Mouse (Mus musculus) spleen, adult 2 months (tissue): Measurements from ENCODE around the gene Slc38a9. TPM values are rescaled to one million over a fixed set of nuclear protein-coding genes. Genes with fewer than 3 reads are reported as not detected.
A peak's percentile ranks its signal among the peaks of the same experiment; 100 is the strongest.

Source experiments
- DNase-seq, 2 experiments: peaks; one replicate each; pipeline versions ENCODE4 v3.0.0 to v3.0.0-alpha.2; 2012 to 2021; ENCODE audit warnings: low spot score in 2 of 2, low read depth in 1 of 2
- H3K27ac ChIP-seq: fragments of 200-500 bp; 2 replicates; pipeline ENCODE4 v1.5.1; 2012; ENCODE audit warnings: low read length, inconsistent platforms; ENCODE audit not compliant: insufficient read depth
- H3K27me3 ChIP-seq: fragments of 200-500 bp; 2 replicates; pipeline ENCODE4 v1.6.1; 2012; ENCODE audit warnings: mild to moderate bottlenecking, moderate library complexity, low read length, inconsistent platforms; ENCODE audit not compliant: control insufficient read depth, insufficient read depth
- H3K36me3 ChIP-seq: fragments of 200-500 bp; 2 replicates; pipeline ENCODE4 v1.6.1; 2012; ENCODE audit warnings: mild to moderate bottlenecking, low read length, inconsistent platforms; ENCODE audit not compliant: control insufficient read depth, insufficient read depth
- H3K4me1 ChIP-seq: fragments of 200-500 bp; 2 replicates; pipeline ENCODE4 v1.6.1; 2011; ENCODE audit warnings: inconsistent platforms; ENCODE audit not compliant: control insufficient read depth, insufficient read depth, insufficient read length
- H3K4me3 ChIP-seq: fragments of 200-500 bp; 2 replicates; pipeline ENCODE4 v1.5.1; 2011; ENCODE audit warnings: mild to moderate bottlenecking, inconsistent platforms; ENCODE audit not compliant: insufficient read depth, insufficient read length; ENCODE audit errors: extremely low read depth
- CTCF ChIP-seq: fragments of 200-500 bp; IDR thresholded peaks from 2 replicates; pipeline ENCODE4 v1.5.1; 2011; ENCODE audit warnings: mild to moderate bottlenecking, inconsistent platforms; ENCODE audit not compliant: insufficient read depth, insufficient read length, insufficient replicate concordance; ENCODE audit errors: extremely low read depth
- POLR2A ChIP-seq: fragments of 200-500 bp; IDR thresholded peaks from 2 replicates; pipeline ENCODE4 v1.6.1; 2011; ENCODE audit warnings: low read depth, low read length, inconsistent platforms
- WGBS: fragments of 180-500 bp; shearing (Covaris S2); methylation state at CpG from one replicate; pipeline ENCODE4 v1.1.7; 2018; 5-methylcytosine and 5-hydroxymethylcytosine counted together
- polyA plus RNA-seq: library from polyadenylated mRNA; depleted of rRNA; stranded (reverse); fragments of >200 nt; gene quantifications from 2 replicates; pipeline ENCODE4 v1.2.3, GENCODE M21; 2012

Slc38a9 gene
- polyA plus RNA-seq, 1 experiment = 22.0 TPM

- no peaks in the 10 kb centered on the region for H3K27me3 ChIP-seq
- H3K4me1 ChIP-seq = no peaks in the 10 kb centered on the region; the same call in 1 of the 2 replicates
- no peak for DNase-seq
- H3K27ac ChIP-seq = no peak overlapping the region
- 84% methylated on average over 4 of the region's 4 CpGs for WGBS
- no peaks in the 10 kb centered on the region for H3K36me3 ChIP-seq
- H3K4me3 ChIP-seq = no peak overlapping the region
- TF ChIP-seq CTCF (no peak), POLR2A (no peak)
Measured at GRCm38 (mm10) chr13:112639111-112639510, 21.4 kb upstream of the Slc38a9 start.

- no peak for DNase-seq
- Histone ChIP-seq H3K27ac (no peak overlapping the region), H3K4me1 (no peaks in the 10 kb centered on the region), H3K27me3 (no peaks in the 10 kb centered on the region), H3K4me3 (no peak overlapping the region), H3K36me3 (no peaks in the 10 kb centered on the region)
- TF ChIP-seq CTCF = no peak
- TF ChIP-seq POLR2A = no peak
- WGBS = 80% methylated on average over 3 of the region's 3 CpGs
Measured at GRCm38 (mm10) chr13:112642897-112643296, 17.7 kb upstream of the Slc38a9 start.

DNA sequence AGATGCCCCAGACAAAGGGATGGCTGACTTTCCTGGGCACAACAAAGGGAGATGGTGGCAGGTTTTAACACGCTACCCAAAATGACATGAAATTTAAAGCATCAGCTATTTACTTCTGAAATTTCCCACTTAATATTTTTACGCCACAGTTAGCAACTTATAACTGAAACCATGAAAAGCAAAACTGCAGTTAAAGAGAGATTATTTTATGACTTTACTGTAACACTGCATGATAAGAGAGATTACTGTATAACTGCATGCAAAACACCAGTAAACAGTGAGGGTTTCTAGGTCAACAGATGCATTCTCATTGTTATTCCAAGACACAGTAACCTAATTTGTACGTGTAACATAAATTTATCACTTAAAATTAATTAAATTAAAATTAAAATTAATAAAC is 15.6 kb upstream of the Slc38a9 start:
- WGBS = 80% methylated on average over 3 of the region's 3 CpGs
- H3K27ac ChIP-seq = no peak overlapping the region

GRCm38 (mm10) chr13:112645529-112646186 is 14.9 kb upstream of the Slc38a9 start:
- DNase-seq = no peak
- Histone ChIP-seq H3K27ac (no peak overlapping the region), H3K4me3 (no peak overlapping the region), H3K36me3 (no peaks in the 10 kb centered on the region), H3K4me1 (no peaks in the 10 kb centered on the region), H3K27me3 (no peaks in the 10 kb centered on the region)
- TF ChIP-seq CTCF = no peak
- no peak for TF ChIP-seq POLR2A
- WGBS = 84% methylated on average over 1 of the region's 1 CpGs

More for the DNA sequence above, 15.6 kb upstream of the Slc38a9 start:
- DNase-seq = no peak
- TF ChIP-seq CTCF (no peak), POLR2A (no peak)
- no peaks in the 10 kb centered on the region for H3K27me3 ChIP-seq
- H3K4me3 ChIP-seq = no peak overlapping the region
- no peaks in the 10 kb centered on the region for H3K36me3 ChIP-seq
- no peaks in the 10 kb centered on the region for H3K4me1 ChIP-seq

DNA sequence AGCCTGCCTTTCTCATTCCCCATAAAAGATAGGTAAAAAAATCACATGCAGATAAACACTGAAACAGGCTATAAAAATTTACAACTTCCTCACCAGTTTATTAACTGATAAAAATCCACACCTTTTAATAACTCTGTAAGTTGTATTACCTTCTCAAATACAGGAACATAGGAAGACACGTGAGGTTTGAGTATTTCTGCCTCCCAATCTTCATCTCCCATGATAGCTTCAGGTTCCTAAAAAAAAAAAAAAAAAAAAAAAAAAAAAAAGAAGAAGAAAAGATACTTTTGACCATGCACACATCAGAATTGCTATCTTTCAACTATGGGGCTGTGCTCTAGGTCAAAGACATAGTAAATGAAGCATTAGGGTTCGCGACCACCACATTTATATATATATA is 9.4 kb upstream of the Slc38a9 start:
- H3K4me1 ChIP-seq = no peaks in the 10 kb centered on the region
- H3K36me3 ChIP-seq = no peaks in the 10 kb centered on the region
- 99% methylated on average over 3 of the region's 3 CpGs for WGBS
- TF ChIP-seq POLR2A (no peak), CTCF (no peak)
- no peak overlapping the region for H3K27ac ChIP-seq
- no peaks in the 10 kb centered on the region; the same call in 1 of the 2 replicates for H3K27me3 ChIP-seq
- DNase-seq = no peak
- no peak overlapping the region for H3K4me3 ChIP-seq

GRCm38 (mm10) chr13:112652205-112652604 is 8.3 kb upstream of the Slc38a9 start, which contains the start of gene Ddx4:
Gene Ddx4 (minus strand): TSS chr13:112652475.
- Histone ChIP-seq H3K4me1 (no peaks in the 10 kb centered on the region), H3K27me3 (no peaks in the 10 kb centered on the region; the same call in 1 of the 2 replicates), H3K36me3 (no peaks in the 10 kb centered on the region), H3K27ac (no peak within 1 kb of the TSS), H3K4me3 (no peak within 1 kb of the TSS)
- 96% methylated on average over 45 of the region's 45 CpGs for whole genome bisulfite sequencing
- TF ChIP-seq CTCF = no peak
- no peak for TF ChIP-seq POLR2A
- DNase-seq = no peak

- TF ChIP-seq POLR2A = no peak
- TF ChIP-seq CTCF = no peak
- peak overlapping the region; percentile 90 for H3K4me3 ChIP-seq
- H3K27ac ChIP-seq = no peak overlapping the region
- H3K4me1 ChIP-seq = no peaks in the 10 kb centered on the region; the same call in 1 of the 2 replicates
- WGBS = 6% methylated on average over 10 of the region's 10 CpGs
- DNase-seq = no peak
- no peaks in the 10 kb centered on the region; the same call in 1 of the 2 replicates for H3K36me3 ChIP-seq
- no peaks in the 10 kb centered on the region for H3K27me3 ChIP-seq
Measured at GRCm38 (mm10) chr13:112659986-112660573, 471 bp upstream of the Slc38a9 start.
